Mouse (Mus musculus) CD4-positive helper T cell, adult 2 months (primary cell): ENCODE data around the gene Kcnj16.

Source experiments
- DNase-seq: peaks from one replicate; pipeline ENCODE4 v3.0.0-alpha.2; 2012; ENCODE audit warnings: low read depth, missing footprints, low spot score

Kcnj16 gene

GRCm38 (mm10) chr11:110967762-110968135 is at the start of gene Kcnj16:
Gene Kcnj16 (plus strand): TSS chr11:110968033.
- no peak for DNase-seq

- DNase-seq: peak; percentile 60
These were observed 48.9 kb upstream of the Kcnj16 start for GRCm38 (mm10) chr11:110918808-110919465.

GRCm38 (mm10) chr11:110935699-110936098 is 32.1 kb upstream of the Kcnj16 start:
- no peak for DNase-seq

GRCm38 (mm10) chr11:110942280-110942679 is 25.6 kb upstream of the Kcnj16 start:
- DNase-seq: no peak

- DNase-seq: no peak
These were observed 25.1 kb upstream of the Kcnj16 start for GRCm38 (mm10) chr11:110942695-110943135.

GRCm38 (mm10) chr11:110956665-110957064 is 11.2 kb upstream of the Kcnj16 start:
- DNase-seq: no peak

GRCm38 (mm10) chr11:110961592-110962021 is 6.2 kb upstream of the Kcnj16 start:
- no peak for DNase-seq

- DNase-seq: no peak
These were observed 643 bp upstream of the Kcnj16 start for GRCm38 (mm10) chr11:110967019-110967761.

- no peak for DNase-seq
These were observed 1.1 kb downstream of the Kcnj16 start for GRCm38 (mm10) chr11:110968901-110969300.

- no peak for DNase-seq
These were observed 17.7 kb downstream of the Kcnj16 start for GRCm38 (mm10) chr11:110985508-110985907.

GRCm38 (mm10) chr11:110985949-110986348 is 18.1 kb downstream of the Kcnj16 start:
- DNase-seq: no peak

GRCm38 (mm10) chr11:110993616-110994015 is 25.8 kb downstream of the Kcnj16 start:
- peak; percentile 61 for DNase-seq

GRCm38 (mm10) chr11:110997211-110997610 is 29.4 kb downstream of the Kcnj16 start:
- peak; percentile 11 for DNase-seq

GRCm38 (mm10) chr11:111005103-111005502 is 37.3 kb downstream of the Kcnj16 start:
- no peak for DNase-seq

- DNase-seq: no peak
These were observed 41.6 kb downstream of the Kcnj16 start for GRCm38 (mm10) chr11:111009471-111009870.

- DNase-seq: no peak
These were observed 48.4 kb downstream of the Kcnj16 start for GRCm38 (mm10) chr11:111016206-111016605.

- DNase-seq: no peak
These were observed 52.4 kb downstream of the Kcnj16 start for GRCm38 (mm10) chr11:111020211-111020610.

- DNase-seq: no peak
These were observed 54.9 kb downstream of the Kcnj16 start for GRCm38 (mm10) chr11:111022681-111023281.

- peak; percentile 14 for DNase-seq
These were observed 74.3 kb downstream of the Kcnj16 start for GRCm38 (mm10) chr11:111042175-111042574.

- no peak for DNase-seq
These were observed 75.5 kb downstream of the Kcnj16 start for GRCm38 (mm10) chr11:111043298-111043697.

GRCm38 (mm10) chr11:111054252-111054651 is 86.4 kb downstream of the Kcnj16 start:
- DNase-seq: no peak
